9 mouse cellular contexts compared by ENCODE assay signal in genomic region chr2:135731591-135731990, GRCm38 (mm10).
DNase-seq lines count a peak whose midpoint lies in the region; ATAC-seq and TF ChIP-seq lines count a peak whose summit lies in the region.
"Had no signal": no experiment of that assay in that cellular context is flagged by ENCODE, and none has a peak within 500 bp of the region (broad histone marks: within the 10 kb centered on the region; RNA-seq: fewer than 3 reads in every experiment).

No protein-coding gene starts in this region.

- H3K27ac ChIP-seq in stomach, embryonic 16.5 days (ENCODE audit: low read length), result no peak overlapping the region
- H3K27ac ChIP-seq in forebrain, embryonic 14.5 days (ENCODE audit: low read depth, low read length), result no peak overlapping the region

- no peak overlapping the region for H3K4me2 ChIP-seq in stomach, embryonic 16.5 days (ENCODE audit: low read depth, low read length)
- no peak overlapping the region for H3K4me2 ChIP-seq in forebrain, embryonic 14.5 days (ENCODE audit: low read length)

- peaks cover 38% of the 10 kb centered on the region for H3K4me1 ChIP-seq in lung, adult 2 months (ENCODE audit: control insufficient read depth, insufficient read depth, low read length)
- no peaks in the 10 kb centered on the region for H3K4me1 ChIP-seq in stomach, embryonic 16.5 days (ENCODE audit: control insufficient read depth, insufficient read depth, low read length)
- peaks cover 11% of the 10 kb centered on the region for H3K4me1 ChIP-seq in forebrain, embryonic 14.5 days (ENCODE audit: control insufficient read depth, insufficient read depth, low read length)

- WGBS in lung, adult 2 months, result 35% methylated on average over 6 of the region's 6 CpGs
- 61% methylated on average over 6 of the region's 6 CpGs for WGBS in stomach, embryonic 16.5 days
- WGBS in forebrain, embryonic 14.5 days, result 78% methylated on average over 6 of the region's 6 CpGs

- H3K27me3 ChIP-seq in stomach, embryonic 16.5 days (ENCODE audit: control insufficient read depth, insufficient read depth, low read length), result no peaks in the 10 kb centered on the region
- no peaks in the 10 kb centered on the region for H3K27me3 ChIP-seq in forebrain, embryonic 14.5 days (replicated peaks; ENCODE audit: control insufficient read depth, insufficient read depth, low read length)

- no peaks in the 10 kb centered on the region for H3K9me3 ChIP-seq in stomach, embryonic 16.5 days (replicated peaks; ENCODE audit: control insufficient read depth, low read length)
- no peaks in the 10 kb centered on the region for H3K9me3 ChIP-seq in forebrain, embryonic 14.5 days (replicated peaks; ENCODE audit: control insufficient read depth, low read length)

- intact Hi-C loops in heart, postnatal 14 days (cut with DNase I), result loop anchor here (5.0 kb wide), 2 partner anchors 66 to 69 kb away; no protein-coding TSS in a partner anchor

- H3K36me3 ChIP-seq in stomach, embryonic 16.5 days (ENCODE audit: control insufficient read depth, insufficient read depth, low read length), result no peaks in the 10 kb centered on the region
- H3K36me3 ChIP-seq in forebrain, embryonic 14.5 days (ENCODE audit: control insufficient read depth, insufficient read depth, low read length), result no peaks in the 10 kb centered on the region

- no peak for TF ChIP-seq POLR2A in lung, adult 2 months (IDR thresholded peaks at IDR 0.05; ENCODE audit: borderline replicate concordance, extremely low read depth, low read depth, low read length)

- peak; percentile 69 to 81 for DNase-seq in lung, adult 18-20 months
- DNase-seq in lung, adult 2 months, result no peak
- DNase-seq in heart, postnatal 14 days, result peak; percentile 47 to 51
- peak; percentile 24 for DNase-seq in liver
- DNase-seq in forebrain, embryonic 14.5 days (ENCODE audit: low spot score), result no peak
- no peak for DNase-seq in thymus, postnatal 25 days
- DNase-seq in testis, postnatal 10 days (ENCODE audit: low spot score), result no peak
- DNase-seq: cerebellum, adult 9-11 months had no signal

- no peak overlapping the region for H3K4me3 ChIP-seq in lung, adult 2 months (replicated peaks; ENCODE audit: extremely low read depth, low read depth, low read length)
- no peak overlapping the region for H3K4me3 ChIP-seq in stomach, embryonic 16.5 days (replicated peaks; ENCODE audit: low read length)
- H3K4me3 ChIP-seq in forebrain, embryonic 14.5 days (ENCODE audit: low read depth, low read length), result no peak overlapping the region

- TF ChIP-seq CTCF in lung, adult 2 months (IDR thresholded peaks at IDR 0.05; ENCODE audit: insufficient read depth, low read length), result no peak

- H3K9ac ChIP-seq in stomach, embryonic 16.5 days (ENCODE audit: low read length), result no peak overlapping the region
- H3K9ac ChIP-seq in forebrain, embryonic 14.5 days (ENCODE audit: low read length), result no peak overlapping the region

- ATAC-seq in stomach, embryonic 16.5 days (ENCODE audit: insufficient read depth, low FRiP score), result peak; percentile 64; the same call in 1 of the 2 replicates
- no peak for ATAC-seq in forebrain, embryonic 14.5 days

Comparison
In these comparisons a context has a peak if more than half of its experiments do, and no peak if none do; other contexts are left out.
1. DNase-seq: peak in lung, adult 18-20 months (2 of 2), heart, postnatal 14 days (2 of 2) and liver (single experiment); none in lung, adult 2 months (single experiment), forebrain, embryonic 14.5 days (single experiment), thymus, postnatal 25 days (single experiment) and testis, postnatal 10 days (single experiment).